Mouse (Mus musculus): ENCODE results near the gene Dvl1.
A peak's percentile ranks its signal among the peaks of the same experiment; 100 is the strongest.

Gene Dvl1

GRCm38 (mm10) chr4:155846871-155847578 is at the start of gene Dvl1:
Dvl1 (plus strand) TSS chr4:155847402.
- peak; percentile 83 for DNase-seq (ENCODE audit: low read depth, low spot score)

- DNase-seq (ENCODE audit: low read depth, low spot score): no peak
Observed at GRCm38 (mm10) chr4:155802075-155802474, 45.1 kb upstream of the Dvl1 start.

- no peak for DNase-seq (ENCODE audit: low read depth, low spot score)
Observed at GRCm38 (mm10) chr4:155802741-155803339, 44.4 kb upstream of the Dvl1 start, which contains the start of gene Mrpl20. Mrpl20 (plus strand) TSS chr4:155802878.

GRCm38 (mm10) chr4:155803340-155804041 is 43.7 kb upstream of the Dvl1 start:
- DNase-seq (ENCODE audit: low read depth, low spot score): peak; percentile 91

- no peak for DNase-seq (ENCODE audit: low read depth, low spot score)
Observed at GRCm38 (mm10) chr4:155807841-155808240, 39.4 kb upstream of the Dvl1 start.

GRCm38 (mm10) chr4:155811929-155812664 is 35.1 kb upstream of the Dvl1 start, which contains the start of gene Ccnl2:
Ccnl2 (plus strand) TSS chr4:155812489.
- peak; percentile 99 for DNase-seq (ENCODE audit: low read depth, low spot score)

GRCm38 (mm10) chr4:155812665-155813181 is 34.5 kb upstream of the Dvl1 start:
- DNase-seq (ENCODE audit: low read depth, low spot score): no peak

GRCm38 (mm10) chr4:155817533-155817932 is 29.7 kb upstream of the Dvl1 start:
- DNase-seq (ENCODE audit: low read depth, low spot score): no peak

- no peak for DNase-seq (ENCODE audit: low read depth, low spot score)
Observed at GRCm38 (mm10) chr4:155821025-155821424, 26.2 kb upstream of the Dvl1 start.

- DNase-seq (ENCODE audit: low read depth, low spot score): no peak
Observed at GRCm38 (mm10) chr4:155823443-155823842, 23.8 kb upstream of the Dvl1 start.

GRCm38 (mm10) chr4:155829866-155830265 is 17.3 kb upstream of the Dvl1 start:
- DNase-seq (ENCODE audit: low read depth, low spot score): no peak

- no peak for DNase-seq (ENCODE audit: low read depth, low spot score)
Observed at GRCm38 (mm10) chr4:155830596-155830995, 16.6 kb upstream of the Dvl1 start.

- peak; percentile 93 for DNase-seq (ENCODE audit: low read depth, low spot score)
Observed at GRCm38 (mm10) chr4:155831205-155831766, 15.9 kb upstream of the Dvl1 start, which contains the start of gene Aurkaip1. Aurkaip1 (plus strand) TSS chr4:155831272.

- no peak for DNase-seq (ENCODE audit: low read depth, low spot score)
Observed at GRCm38 (mm10) chr4:155831831-155832230, 15.4 kb upstream of the Dvl1 start.

GRCm38 (mm10) chr4:155832321-155832720 is 14.9 kb upstream of the Dvl1 start:
- DNase-seq (ENCODE audit: low read depth, low spot score): no peak

GRCm38 (mm10) chr4:155833234-155833633 is 14.0 kb upstream of the Dvl1 start:
- no peak for DNase-seq (ENCODE audit: low read depth, low spot score)

GRCm38 (mm10) chr4:155833836-155834235 is 13.4 kb upstream of the Dvl1 start:
- peak; percentile 57 for DNase-seq (ENCODE audit: low read depth, low spot score)

- DNase-seq (ENCODE audit: low read depth, low spot score): no peak
Observed at GRCm38 (mm10) chr4:155837404-155838010, 9.7 kb upstream of the Dvl1 start.

GRCm38 (mm10) chr4:155838187-155839153 is 8.7 kb upstream of the Dvl1 start:
- DNase-seq (ENCODE audit: low read depth, low spot score): no peak

Measured in embryo, embryonic 11.5 days (tissue).